Mouse (Mus musculus) midbrain, embryonic 16.5 days (tissue): ENCODE data around the gene Ctps. TPM values are rescaled to one million over a fixed set of nuclear protein-coding genes. Genes with fewer than 3 reads are reported as not detected.

Experiments used
- ATAC-seq: fragments of 200-750 bp; cut with Nextera tagmentation; 2 replicates; pipeline ENCODE4 v1.8.0; 2017; ENCODE audit warnings: moderate TSS enrichment
- H3K27ac ChIP-seq: fragments of 300-500 bp; sonication (generic); 2 replicates; pipeline ENCODE4 v1.5.1; 2014; ENCODE audit warnings: mild to moderate bottlenecking, low read length, mixed read lengths
- H3K27me3 ChIP-seq: fragments of 300-500 bp; sonication (generic); 2 replicates; pipeline ENCODE4 v1.6.1; 2014; ENCODE audit warnings: low read depth, low read length, mixed read lengths; ENCODE audit not compliant: control insufficient read depth, insufficient read depth
- H3K36me3 ChIP-seq: fragments of 300-500 bp; sonication (generic); 2 replicates; pipeline ENCODE4 v1.6.1; 2014; ENCODE audit warnings: mild to moderate bottlenecking, low read length, moderate library complexity, mixed read lengths; ENCODE audit not compliant: control insufficient read depth, insufficient read depth
- H3K4me1 ChIP-seq: fragments of 300-500 bp; sonication (generic); 2 replicates; pipeline ENCODE4 v1.6.1; 2014; ENCODE audit warnings: mild to moderate bottlenecking, low read length, mixed read lengths; ENCODE audit not compliant: control insufficient read depth, insufficient read depth
- H3K4me2 ChIP-seq: fragments of 300-500 bp; sonication (generic); 2 replicates; pipeline ENCODE4 v1.6.1; 2014; ENCODE audit warnings: mild to moderate bottlenecking, low read length, mixed read lengths
- H3K4me3 ChIP-seq: fragments of 300-500 bp; sonication (generic); 2 replicates; pipeline ENCODE4 v1.5.1; 2014; ENCODE audit warnings: low read depth, mild to moderate bottlenecking, low read length, moderate library complexity, mixed read lengths
- H3K9ac ChIP-seq: fragments of 300-500 bp; sonication (generic); 2 replicates; pipeline ENCODE4 v1.6.1; 2014; ENCODE audit warnings: low read depth, low read length, mixed read lengths
- H3K9me3 ChIP-seq: fragments of 300-500 bp; sonication (generic); replicated peaks from 2 replicates; pipeline ENCODE4 v1.6.1; 2014; ENCODE audit warnings: mild to moderate bottlenecking, low read length, mixed read lengths; ENCODE audit not compliant: control insufficient read depth, poor library complexity, severe bottlenecking
- WGBS: fragments of 180-500 bp; shearing (Covaris S2); extraction: QIAGEN DNeasy Blood & Tissue Kit; methylation state at CpG from one replicate; pipeline ENCODE4 v1.1.7; 2014; 5-methylcytosine and 5-hydroxymethylcytosine counted together
- polyA plus RNA-seq: library from polyadenylated mRNA; unstranded; fragments of >200 nt; fragmentation: Nextera tagmentation; extraction: Ambion mirVana; gene quantifications from 2 replicates; pipeline ENCODE4 v1.2.1, GENCODE M21; 2015

Ctps gene
- polyA plus RNA-seq, 1 experiment from 2014 or later = 79.6 TPM

DNA sequence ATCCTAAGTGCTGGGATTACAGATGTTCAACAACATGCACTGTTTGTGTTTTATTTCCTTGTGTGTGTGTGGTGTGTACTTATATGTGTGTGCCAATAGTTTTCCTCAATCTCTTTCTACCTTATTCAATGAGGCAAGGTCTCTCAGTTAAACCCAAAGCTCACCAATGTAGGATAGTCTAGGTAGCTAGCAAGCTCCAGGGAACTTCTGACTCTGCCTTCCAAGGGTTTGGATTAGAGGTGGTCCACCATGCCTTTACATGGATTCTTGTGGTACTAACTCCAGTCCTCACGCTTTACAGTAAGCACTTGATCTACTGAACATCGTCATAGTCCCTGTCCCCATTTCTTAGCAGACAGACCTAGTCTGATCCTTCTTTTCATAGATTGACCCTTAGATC is 55.7 kb downstream of the Ctps start:
- Histone ChIP-seq H3K4me2 (no peak overlapping the region), H3K9ac (no peak overlapping the region), H3K36me3 (peaks cover 34% of the 10 kb centered on the region), H3K27ac (no peak overlapping the region), H3K4me1 (no peaks in the 10 kb centered on the region), H3K9me3 (no peaks in the 10 kb centered on the region; the same call in 1 of the 2 replicates), H3K27me3 (no peaks in the 10 kb centered on the region), H3K4me3 (no peak overlapping the region)
- ATAC-seq = no peak
- WGBS = 100% methylated on average over 2 of the region's 2 CpGs

DNA sequence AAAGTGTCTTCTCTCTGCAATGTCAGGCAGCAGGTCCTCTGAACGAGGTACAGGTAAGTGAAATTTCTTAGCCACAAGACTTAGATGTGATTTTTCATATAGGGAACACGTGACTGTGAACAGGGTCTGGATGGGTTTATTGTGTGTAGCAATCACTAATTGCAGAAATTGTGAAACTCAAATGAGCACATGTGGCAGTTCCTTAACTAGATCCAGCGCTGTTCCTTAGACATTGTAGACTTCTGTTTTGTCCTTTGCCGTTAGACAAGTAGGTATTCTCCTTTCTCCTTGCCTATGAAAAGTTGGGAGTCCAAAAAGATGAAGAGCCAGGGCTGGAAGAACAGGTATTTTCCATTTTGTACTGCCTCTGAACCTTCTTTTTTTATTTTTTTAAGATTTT is 58.9 kb downstream of the Ctps start:
- Histone ChIP-seq H3K4me1 (no peaks in the 10 kb centered on the region), H3K9me3 (no peaks in the 10 kb centered on the region; the same call in 1 of the 2 replicates), H3K36me3 (peaks cover 30% of the 10 kb centered on the region), H3K4me3 (no peak overlapping the region), H3K27me3 (no peaks in the 10 kb centered on the region), H3K9ac (no peak overlapping the region), H3K27ac (no peak overlapping the region), H3K4me2 (no peak overlapping the region)
- ATAC-seq = no peak
- WGBS = 97% methylated on average over 4 of the region's 4 CpGs

DNA sequence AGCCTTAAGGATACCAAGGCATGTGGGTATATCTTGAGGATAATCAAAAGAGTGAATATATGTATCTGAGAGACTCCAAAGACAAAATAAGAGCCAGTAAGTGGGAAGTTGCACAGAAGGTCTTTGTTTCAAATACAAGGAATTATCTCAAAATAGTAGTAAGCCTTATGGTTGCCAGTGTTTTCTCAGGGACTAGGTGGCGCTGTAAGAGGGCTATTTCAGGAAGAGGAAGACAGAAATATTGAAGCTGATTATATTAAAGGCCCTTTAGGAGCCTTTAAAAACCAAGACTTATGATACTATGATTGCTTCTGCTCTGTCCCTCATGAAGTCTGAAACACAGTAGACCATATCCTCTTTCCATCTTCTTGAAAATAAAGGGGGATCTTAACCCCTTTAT is 63.1 kb downstream of the Ctps start:
- no peak for ATAC-seq
- Histone ChIP-seq H3K4me2 (no peak overlapping the region), H3K27ac (no peak overlapping the region), H3K9me3 (no peaks in the 10 kb centered on the region; the same call in 1 of the 2 replicates), H3K36me3 (peaks cover 21% of the 10 kb centered on the region), H3K27me3 (no peaks in the 10 kb centered on the region), H3K9ac (no peak overlapping the region), H3K4me3 (no peak overlapping the region), H3K4me1 (no peaks in the 10 kb centered on the region)
- 92% methylated on average over 1 of the region's 1 CpGs for WGBS

Other genes starting within 250 kb of the Ctps start
- 92.3 and 97.8 TPM in 2 replicates for gene Scmh1, start 165.0 kb downstream of the Ctps start, polyA plus RNA-seq
- gene Slfnl1, start 38.0 kb downstream of the Ctps start, polyA plus RNA-seq = not detected in 2 replicates
- gene Gm8439, start 18.5 kb upstream of the Ctps start, polyA plus RNA-seq = not detected in 2 replicates
- 0.67 and 1.4 TPM in 2 replicates for gene Cited4, start 96.3 kb upstream of the Ctps start, polyA plus RNA-seq
- gene Kcnq4, start 178.3 kb upstream of the Ctps start, polyA plus RNA-seq = 5.3 and 5.8 TPM in 2 replicates